Mouse (Mus musculus): Measurements from ENCODE around the gene Irak4.

DNA sequence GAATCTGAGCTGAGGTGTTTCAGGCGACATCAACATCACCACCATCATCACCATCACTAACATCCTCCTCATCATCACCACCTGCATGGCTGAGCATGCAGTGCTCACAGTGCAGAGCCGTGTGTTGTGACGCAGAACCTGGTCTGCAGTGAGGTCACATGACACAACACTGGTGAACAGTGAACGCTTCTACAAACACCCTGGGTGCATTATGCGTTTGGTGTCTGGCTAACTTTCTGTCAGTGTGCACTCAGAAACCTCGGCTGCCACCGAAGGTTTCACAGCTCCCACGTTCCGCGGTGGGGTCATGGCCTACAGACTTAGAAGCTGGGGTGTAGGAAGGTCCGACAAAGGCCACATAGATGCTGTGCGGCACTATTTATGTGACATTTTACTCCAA lies 18.5 kb upstream of the Irak4 start:
- TF ChIP-seq POLR2A (IDR thresholded peaks at IDR 0.05; ENCODE audit: borderline replicate concordance, extremely low read depth, insufficient read depth, insufficient read length, poor library complexity, severe bottlenecking) (no peak), CTCF (IDR thresholded peaks at IDR 0.05; ENCODE audit: borderline replicate concordance, extremely low read depth, insufficient read depth, insufficient read length) (no peak)
